Mouse (Mus musculus) right cerebral cortex, adult 18-20 months (tissue): ENCODE results near the gene Nucks1.
A peak's percentile ranks its signal among the peaks of the same experiment; 100 is the strongest.

Experiments
- DNase-seq: peaks from one replicate; pipeline ENCODE4 v3.0.0; 2022; ENCODE audit warnings: mixed read lengths

Gene Nucks1

DNA sequence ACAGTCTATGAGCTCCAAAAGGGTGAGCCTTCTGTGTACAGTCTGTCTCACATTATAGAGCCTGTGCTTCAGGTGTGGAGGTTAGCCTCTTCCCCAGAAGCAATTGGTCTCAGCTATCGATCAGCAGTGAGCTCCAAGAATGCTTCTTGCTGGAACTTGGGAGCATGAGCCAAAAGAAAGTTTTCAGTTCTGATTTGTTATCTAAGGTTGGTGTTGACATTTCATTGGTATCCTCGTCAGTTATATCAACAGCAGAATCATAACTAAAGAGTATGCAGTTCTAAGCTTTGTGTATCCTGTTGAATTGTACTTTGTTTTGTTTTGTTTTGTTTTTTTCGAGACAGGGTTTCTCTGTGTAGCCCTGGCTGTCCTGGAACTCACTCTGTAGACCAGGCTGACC lies 11.8 kb downstream of the Nucks1 start:
- no peak for DNase-seq

DNA sequence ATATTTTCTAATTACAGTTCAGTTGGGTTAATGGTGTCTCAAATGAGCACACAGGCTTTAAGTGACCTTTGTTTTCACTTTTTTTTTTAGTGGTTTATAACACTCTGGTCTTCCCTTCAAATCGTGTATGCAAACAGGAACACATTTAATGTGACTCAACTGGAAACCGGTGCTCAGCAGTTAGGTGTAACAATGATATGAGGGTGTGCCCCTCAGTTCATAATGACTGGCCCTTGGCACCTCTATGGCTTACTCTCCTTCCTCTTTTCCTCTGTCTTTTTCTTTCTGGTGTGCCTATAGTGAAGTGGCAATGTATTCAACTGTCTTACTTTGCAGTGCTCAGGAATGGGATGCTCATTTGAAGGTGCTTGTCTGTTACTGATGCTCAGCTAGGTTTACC lies 23.1 kb downstream of the Nucks1 start:
- no peak for DNase-seq

DNA sequence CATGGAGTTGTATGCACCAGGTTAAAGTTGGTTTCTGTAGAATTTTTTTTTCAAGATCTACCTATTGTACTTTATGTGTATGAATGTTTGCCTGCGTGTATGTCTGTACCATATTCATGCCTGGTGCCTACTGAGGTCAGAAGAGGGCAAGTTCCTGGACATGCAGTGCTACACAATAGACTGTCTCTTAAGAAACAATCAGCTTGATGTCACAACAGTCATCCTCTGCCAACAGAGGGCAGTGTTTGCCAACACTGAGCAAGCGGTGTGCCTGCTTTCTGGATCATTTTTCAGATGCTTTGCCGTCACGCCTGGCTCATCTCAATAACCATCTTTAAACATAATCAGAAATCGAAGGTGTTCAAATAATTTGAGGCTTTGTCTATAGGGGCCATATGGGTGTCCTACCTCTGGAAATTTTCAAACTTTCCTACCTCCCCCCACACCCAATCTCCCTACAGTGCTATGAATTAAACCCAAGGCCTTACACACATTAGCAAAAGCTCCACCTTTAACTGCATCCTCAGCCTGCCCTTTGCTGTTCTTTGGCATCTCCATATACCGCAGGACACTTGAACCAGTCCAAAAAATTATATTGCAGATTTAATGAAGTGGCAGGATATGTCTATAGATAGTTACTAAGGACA lies 27.4 kb downstream of the Nucks1 start:
- peak; percentile 68 for DNase-seq

DNA sequence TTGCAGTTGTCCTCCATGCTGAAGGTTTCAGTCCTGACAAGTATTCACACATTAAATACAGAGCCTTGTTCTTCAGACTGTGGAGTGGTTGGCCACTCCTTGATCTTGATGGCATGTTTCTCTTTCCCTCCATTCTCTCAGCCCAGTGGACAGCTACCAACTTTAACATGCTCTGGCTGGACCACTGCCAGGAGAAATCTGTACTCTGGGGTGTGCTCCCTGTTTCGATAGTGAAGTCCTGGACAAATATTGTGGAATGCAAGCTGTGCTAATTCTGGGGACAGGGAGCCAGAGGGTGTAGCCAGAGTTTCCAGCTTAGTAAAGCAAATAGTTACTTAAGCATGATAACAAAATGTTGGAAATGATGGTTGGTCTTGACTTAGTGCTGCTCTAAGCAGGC lies 28.5 kb downstream of the Nucks1 start:
- DNase-seq = no peak

DNA sequence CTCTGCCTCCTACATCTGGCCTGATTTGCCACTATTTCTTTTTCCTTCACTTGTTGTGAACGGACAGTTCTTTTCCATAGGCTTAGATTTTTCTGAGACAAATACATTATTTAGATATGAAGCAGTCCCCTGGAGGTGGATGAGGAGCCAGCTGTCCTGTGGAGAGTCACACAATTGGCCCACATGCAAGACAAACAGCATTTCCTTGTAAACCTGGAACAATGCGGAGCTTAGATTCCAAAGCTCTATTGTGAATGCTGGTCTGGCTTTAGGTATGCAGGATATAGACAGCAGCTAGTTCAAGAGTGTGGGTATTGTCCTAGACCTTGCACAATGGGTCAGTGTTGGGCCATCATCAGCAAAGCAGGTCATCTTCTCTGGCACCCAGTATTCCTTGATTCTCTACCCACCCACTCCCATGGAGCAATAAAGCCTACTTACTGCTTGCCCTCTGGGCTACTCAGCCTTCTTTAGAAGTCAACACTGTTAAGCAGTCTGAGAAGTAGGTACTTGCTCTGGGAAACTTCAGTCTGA lies 30.4 kb downstream of the Nucks1 start:
- DNase-seq = no peak

DNA sequence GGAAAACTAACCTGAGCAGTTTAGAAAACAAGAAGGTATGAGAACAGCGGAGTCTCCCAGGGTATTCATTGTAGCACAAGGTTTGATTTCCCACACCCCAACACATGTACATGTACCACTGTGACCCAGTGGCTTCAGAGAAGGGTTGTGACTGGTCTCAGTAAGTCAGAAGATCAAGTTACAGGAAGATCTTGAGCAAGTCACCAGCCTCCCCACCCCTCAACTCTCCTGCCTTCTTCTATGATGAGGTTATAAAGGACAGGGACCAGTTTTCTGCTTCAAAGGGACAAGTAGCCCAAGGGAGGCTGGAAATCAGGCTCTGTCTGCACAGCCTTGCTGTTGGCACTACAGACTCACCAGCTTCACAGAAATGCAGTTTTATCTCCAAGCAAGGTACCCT lies 31.2 kb downstream of the Nucks1 start:
- no peak for DNase-seq

DNA sequence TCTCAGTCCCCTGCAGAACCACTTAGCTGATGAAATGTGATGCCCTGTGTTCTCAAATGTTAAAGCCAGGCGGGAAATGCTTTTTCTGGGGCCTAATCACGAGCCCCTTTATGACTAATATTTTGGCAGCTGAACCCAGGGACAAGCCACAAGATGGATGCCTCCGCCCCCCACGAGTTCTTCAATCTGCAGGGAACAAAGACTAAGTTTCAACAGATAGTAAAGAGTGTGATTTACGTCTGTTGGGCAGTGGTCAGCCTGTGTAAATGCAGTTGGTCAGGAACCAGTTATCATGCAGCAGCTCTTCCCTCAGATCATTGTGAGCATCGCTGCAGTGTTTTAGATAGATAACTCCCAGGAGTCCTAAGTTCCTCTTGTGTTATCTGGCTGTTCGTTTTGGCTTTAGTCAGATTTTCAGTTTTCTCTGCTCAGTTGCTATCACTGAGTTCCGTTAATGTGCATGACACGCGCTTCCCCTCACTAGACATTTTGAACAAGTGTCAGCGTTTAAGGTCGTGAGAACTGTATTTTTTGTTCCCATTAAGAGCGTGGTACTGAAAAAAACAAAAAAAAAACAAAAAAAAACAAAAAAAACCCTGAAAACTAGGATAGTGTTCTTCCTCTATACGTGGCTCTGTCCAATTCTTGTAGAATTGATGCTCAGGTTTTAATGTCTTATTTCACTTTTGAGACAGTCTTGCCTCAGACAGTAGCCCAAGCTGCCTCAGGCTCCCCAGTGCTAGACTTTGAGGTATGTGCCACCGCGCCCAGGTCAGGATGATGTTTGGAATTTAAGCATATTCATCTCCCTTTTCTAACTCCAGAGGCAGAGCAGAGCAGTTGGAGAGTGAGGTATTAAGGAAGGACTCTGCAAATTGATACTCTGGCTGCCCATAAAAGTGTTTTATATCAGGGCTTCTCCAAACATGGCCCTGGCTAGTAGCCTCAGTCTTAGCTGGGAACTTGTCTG lies 32.6 kb downstream of the Nucks1 start:
- no peak for DNase-seq

DNA sequence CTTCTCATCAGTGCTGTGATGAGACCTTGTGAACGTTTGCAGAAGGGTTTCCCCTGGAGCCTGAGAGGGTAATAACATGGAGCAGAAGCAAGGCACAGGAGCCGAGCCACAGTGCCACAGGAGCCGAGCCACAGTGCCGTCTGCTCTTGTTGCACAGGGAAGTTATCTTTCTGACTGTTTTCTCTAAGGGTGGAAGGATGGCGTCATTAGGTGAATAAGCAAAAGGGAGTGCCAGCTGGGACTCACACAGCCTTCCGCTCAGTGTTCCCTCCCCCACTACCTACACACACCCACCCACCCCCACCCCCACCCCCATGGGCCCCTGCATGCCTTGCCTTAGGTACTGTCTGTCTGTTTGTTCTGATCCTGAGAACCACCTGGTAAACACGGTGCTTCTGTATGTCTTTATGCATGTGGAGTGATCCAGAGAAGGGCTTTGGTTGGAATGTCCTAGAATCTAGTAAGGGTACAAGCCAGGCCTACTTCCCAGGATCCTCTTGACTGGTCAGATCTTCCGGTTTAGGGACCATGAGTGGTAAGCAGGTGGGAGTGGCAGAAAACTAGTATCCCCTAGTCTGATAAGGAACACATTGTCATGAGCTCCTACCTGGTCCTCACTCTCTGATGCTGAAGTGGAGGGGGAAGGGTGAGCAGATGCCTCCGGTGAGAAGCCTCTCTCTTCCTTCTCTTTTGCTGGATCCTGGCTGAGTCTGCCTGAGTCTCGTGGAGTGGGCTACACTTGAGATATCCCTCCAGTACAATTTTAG lies 35.5 kb downstream of the Nucks1 start:
- no peak for DNase-seq

DNA sequence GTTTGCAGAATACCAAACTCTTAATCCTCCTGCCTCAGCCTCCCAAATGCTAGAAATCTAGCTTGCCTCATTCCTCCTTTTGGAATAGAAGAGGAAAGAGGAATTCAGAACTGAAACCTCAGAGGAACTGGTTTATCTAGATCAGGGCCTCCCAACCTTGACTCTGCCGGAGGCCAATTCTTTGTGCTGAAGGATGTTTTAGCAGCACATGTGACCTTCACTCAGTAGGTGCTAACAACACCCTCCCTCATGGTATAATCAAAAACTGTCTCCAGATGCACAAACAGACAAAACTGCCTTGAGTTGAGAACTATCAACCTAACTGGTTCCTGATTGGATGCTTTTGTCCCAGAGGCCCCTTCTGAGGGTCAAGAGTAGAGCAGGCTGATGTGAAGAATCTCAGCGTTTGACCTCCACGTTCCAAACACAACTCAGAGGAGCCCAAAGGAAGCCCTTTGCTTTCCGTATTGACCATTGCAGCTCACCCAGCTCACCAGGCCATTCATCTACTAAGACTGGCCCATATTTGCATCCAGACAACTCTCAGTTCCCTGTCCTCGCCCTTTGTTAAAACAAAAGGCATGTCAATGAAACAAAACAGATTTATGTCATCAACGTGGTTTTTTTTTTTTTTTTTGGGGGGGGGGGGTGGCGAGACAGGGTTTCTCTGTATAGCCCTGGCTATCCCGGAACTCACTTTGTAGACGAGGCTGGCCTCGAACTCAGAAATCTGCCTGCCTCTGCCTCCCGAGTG lies 36.3 kb downstream of the Nucks1 start:
- DNase-seq = no peak

DNA sequence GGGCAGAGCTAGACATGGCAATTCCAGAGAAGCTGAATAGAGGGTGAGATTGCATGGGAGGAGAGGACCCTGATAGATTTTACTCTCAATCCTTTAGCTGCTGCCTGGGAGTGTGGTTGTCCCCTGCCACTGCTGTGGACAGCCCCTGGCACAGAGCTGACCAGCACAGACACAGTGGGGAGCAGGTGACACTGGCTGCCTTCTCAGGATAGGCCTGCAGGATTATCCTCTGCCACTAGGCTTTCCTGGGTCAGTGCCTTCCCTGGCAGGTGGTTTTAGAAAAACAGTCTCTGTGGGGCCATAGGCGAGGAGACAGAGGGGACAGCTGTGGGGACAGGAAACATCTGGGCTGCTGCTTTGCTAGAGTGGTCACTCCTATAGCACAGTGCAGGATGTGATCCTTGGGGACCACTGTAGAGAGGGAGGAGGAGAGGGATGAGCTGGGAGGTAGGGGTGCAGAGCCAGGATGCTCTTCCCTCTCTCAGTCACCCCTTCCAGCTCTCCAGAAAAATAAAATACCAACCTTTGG lies 37.7 kb downstream of the Nucks1 start:
- no peak for DNase-seq

DNA sequence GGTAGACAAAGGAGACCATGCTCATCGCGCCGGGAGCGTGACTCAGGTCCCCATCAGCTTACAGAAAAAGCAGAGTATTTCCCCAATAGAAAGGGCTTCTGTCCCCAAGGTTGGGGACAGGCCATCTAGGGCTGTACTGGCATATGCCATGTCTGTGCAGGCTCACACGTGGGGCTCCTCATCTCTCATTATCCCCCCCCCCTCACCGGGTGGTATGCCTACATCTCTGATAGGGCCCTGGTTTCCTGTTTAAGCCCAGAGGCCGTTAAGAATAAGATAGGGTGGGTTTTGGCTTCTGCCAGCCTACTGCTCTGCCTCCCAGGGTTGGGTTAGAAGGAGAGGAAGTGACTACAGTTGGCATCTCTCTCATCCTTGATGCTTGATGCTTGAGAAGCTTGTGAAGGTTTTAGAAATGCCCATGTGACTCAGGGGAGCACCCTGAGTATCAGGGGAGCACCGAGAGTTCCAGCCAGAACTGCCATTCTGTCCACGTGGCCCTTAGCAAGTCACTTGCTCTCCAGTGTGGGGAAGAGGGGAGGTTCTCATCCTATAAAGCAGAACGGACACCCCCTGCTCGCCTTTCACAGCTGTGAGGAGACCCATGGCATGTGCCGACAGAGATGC lies 44.0 kb downstream of the Nucks1 start:
- DNase-seq = no peak

DNA sequence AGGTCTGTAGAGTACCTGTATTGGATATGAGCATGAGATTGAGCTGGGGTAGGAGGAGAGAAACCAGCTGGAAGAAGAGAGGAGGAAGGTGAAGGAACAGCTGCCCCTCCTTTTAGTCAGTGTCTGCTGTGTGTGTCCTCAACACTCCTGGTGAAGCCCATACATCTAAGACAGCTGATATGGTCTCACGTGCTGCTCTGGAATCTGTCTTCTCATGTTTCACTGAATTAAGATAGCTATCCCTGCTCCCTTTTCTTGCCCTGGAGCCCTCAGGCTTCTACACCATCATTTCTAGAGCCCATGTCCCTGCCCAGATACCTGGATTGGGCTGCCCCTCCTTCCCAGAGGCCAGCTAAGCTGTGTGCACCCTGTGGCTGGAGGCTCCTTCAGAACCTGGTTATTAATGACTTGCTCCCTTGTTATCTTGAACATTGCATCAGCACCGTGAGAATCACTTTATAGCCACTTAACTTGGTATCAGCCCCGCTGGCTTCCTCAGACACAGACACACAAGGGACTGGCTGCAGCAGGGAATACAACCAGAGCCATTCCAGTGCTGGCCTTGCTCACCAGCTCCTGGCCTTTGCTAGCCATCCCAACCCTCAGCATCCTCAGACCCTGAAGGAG lies 44.9 kb downstream of the Nucks1 start:
- DNase-seq = no peak

DNA sequence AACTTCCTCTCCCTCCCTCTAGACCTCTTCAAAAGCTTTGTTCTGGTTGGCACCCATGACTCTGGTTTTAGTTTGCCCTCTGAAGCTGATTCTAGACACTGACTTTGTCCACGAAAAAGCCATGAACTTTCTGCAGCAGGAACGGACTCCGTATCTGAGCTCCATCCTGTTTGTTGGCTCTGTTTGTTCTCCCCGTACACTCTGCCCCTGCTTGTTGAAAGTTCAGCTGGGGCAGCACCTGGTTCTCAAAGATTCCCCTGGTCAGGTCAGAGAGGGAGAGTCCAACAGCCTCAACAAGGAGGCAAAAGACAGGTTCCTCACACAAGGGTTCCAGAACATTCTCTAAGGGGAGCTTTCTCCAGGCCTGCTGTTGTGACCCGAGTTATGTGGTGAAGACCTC lies 47.1 kb downstream of the Nucks1 start:
- DNase-seq = no peak

DNA sequence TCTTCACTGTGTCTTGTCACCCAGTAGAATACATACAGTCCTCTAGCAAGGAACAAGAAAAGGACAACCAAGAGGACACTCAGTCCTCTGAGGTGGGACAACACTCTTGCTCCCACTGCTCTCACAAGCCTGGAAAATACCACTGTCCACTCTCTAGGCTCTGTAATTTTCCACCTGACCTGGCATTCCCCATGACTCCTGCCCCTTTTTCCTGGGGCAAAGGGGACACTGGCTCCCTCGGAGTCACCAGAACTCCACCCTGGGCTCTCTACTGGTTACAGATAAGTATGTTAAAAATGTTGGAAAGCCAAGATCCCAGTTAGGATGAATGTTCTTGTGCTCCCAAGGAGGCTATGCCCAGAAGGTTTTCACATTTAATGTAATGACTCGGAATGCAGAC lies 50.7 kb downstream of the Nucks1 start:
- DNase-seq = no peak

DNA sequence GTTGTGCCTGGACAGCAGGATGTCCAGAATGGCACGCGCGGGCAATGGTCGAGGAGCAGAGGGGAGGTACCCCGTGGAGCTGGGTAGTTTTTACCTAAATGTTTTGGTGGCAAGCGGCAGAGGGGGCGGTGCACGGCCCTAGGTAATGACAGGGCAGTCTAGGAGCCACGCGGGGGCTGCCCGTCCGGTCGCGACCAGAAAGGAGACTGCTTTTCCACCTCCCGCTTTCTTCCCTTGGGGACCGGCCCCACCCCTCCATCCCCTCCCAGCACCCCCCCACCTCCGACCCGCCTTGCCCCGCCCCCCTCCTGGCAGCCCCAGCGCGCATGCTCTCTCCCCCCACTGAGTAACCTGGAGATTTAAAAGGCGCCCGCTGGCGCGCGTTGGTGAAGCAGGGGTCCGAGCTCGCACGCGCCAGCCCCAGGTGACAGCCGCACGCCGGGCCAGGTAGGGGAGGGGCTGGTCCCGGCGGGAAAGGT lies 52.3 kb downstream of the Nucks1 start, which contains the start of gene Slc45a3:
Slc45a3 (plus strand) TSS at position 362 of the 479 bp plus-strand sequence.
- no peak for DNase-seq

DNA sequence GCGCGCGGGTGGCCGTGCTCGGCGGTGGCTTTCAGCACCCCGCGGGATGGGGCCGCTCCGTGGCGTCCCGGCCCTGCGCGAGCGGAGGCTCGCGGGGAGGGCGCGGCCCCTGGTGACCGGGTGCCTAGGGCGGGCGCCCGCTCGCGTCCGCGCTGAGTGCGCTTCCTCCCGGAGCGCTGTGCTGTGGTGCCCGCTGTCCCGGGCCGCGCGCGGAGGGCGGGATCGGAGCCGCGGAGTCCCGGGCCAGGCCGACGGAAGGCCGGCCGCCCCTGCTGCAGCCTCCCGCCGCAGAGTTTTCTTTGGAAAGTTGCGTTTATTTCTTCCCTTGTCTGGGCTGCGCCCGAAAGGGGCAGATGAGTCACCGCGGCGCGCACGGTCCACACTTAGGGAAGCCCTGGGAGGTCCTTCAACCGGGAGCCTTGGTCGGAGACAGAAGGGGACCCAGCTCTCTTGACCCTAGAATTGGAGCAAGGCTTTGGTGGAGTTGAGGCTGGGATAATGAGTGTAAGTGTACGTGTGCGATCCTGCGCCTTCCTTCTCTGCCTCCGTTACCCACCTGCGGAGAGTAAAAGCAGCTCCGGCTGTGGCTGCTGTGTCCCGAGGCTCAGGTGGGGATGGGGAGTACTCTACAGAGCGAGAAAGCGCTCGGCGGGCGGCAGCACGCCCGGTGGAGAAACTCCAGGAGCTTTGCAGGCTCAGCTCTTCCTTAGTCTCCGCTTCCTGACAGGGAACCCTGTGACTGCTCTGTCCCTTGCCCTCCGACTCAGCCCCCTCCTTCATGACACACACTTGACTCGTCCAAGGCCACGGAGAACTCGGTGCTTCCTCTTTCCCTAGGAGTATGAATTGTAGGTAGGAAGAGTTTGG lies 53.0 kb downstream of the Nucks1 start:
- DNase-seq = no peak

DNA sequence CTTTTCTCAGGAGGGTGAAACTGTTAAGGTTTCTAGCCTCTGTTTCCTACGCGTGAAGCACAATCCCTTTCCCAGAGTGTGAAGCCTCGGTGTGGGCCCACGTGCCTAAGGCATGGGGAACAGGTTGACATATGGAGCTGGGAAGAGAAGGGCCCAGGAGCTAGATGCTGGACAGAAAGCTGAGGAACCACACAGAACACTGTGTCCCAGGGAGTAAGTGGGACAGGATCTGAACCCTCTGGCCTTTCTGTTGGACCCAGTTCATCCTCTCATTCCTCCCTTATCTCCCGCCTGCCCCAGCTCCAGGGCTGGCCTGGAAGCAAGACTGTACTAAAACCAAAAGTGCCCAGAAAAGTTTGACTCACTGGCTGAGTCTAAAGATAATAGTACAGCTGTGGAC lies 53.8 kb downstream of the Nucks1 start:
- DNase-seq = no peak

DNA sequence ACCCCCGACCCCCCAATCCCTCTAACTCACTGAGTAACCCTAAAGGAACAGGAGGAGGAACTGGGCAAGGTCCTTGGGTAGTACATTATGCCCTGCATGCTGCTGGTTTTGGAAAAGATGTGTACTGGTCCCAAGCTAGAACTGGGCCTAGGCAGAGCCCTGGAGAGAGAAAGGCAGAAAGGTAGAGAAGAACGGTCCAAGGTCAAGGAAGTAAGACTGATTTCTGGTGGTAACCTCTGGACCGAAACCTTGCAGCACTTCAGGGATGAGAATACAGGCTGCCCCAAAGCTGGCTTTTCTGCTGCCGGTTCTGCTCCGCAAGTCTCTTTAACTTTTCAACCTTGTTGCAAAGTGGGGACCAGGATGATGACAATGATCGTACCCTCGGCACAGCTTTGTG lies 54.2 kb downstream of the Nucks1 start:
- no peak for DNase-seq

DNA sequence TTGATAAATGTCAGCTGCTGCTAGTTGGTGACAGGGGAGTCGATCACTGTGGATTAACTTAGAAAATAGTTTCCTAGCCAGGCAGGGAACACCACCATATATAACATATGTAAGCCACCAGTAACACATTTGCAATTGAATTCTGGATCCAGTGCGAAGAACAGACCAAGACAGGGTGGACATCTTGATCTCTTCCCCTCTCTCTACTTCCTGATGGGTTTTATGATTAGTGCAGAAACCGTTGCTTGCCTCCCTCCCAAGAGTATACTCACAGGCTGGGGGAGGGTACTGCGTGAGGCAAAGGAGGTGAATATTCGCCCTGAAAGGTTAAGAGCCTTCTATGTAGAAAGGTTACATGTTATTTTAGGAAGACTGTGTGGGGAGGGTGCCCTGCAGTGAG lies 55.5 kb downstream of the Nucks1 start:
- no peak for DNase-seq

DNA sequence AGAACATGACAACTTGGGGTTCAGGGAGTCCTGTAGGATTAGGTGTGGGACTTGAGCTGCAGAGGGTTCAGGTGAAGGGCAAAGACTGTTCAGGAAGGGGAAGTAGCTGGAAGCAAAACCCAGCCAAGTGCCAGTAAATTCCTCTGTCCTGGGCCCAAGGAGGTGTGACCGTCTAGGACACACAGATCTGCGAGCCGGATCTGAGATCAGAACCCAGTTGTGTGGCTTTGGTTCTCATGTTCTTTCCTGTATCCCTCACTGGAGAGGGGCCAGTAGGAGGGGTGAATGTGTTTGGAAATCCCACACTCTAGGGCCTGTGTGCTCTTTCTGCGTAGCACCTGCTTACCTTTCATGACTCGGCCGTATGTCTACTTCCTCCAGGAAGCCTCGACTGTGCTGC lies 57.0 kb downstream of the Nucks1 start:
- DNase-seq = no peak
